Mouse (Mus musculus) adrenal gland, postnatal 36 days (tissue): ENCODE measurements around the gene Arxes2. TPM values are rescaled to one million over a fixed set of nuclear protein-coding genes. Genes with fewer than 3 reads are reported as not detected.
A peak's percentile ranks its signal among the peaks of the same experiment; 100 is the strongest.

ENCODE experiments used
- DNase-seq, 2 experiments: peaks; one replicate each; pipeline ENCODE4 v3.0.0; 2021; ENCODE audit warnings: mixed read lengths in 1 of 2
- total RNA-seq, 2 experiments: library from RNA; stranded (reverse); gene quantifications; 2 replicates each; pipeline ENCODE4 v1.2.3; 2021

The Arxes2 gene
- total RNA-seq, 2 experiments from 2014 or later, result 40.9 to 73.2 TPM

GRCm38 (mm10) chrX:136032799-136033763 is 39.5 kb downstream of the Arxes2 start, which contains the start of gene Arxes1:
Arxes1 (plus strand) TSS chrX:136033367.
- peak; percentile 6 to 20 for DNase-seq

GRCm38 (mm10) chrX:136043726-136044125 is 50.1 kb downstream of the Arxes2 start:
- no peak for DNase-seq

Other genes with a start within 250 kb of the Arxes2 start
- 10 to 100 TPM; 16.9 to 18.2 TPM for gene Bhlhb9, start 196.2 kb upstream of the Arxes2 start, total RNA-seq
- 10 to 100 TPM; 20.6 to 22.5 TPM for gene Gprasp2, start 154.8 kb upstream of the Arxes2 start, total RNA-seq
- gene Arxes1, start 39.5 kb downstream of the Arxes2 start, total RNA-seq, result 10 to 100 TPM in 1 of 2 experiments, 1 to 10 TPM in 1; 6.3 to 14.3 TPM
- 10 to 100 TPM; 17.6 to 23.5 TPM for gene Bex2, start 74.4 kb downstream of the Arxes2 start, total RNA-seq
- gene Nxf3, start 91.4 kb downstream of the Arxes2 start, total RNA-seq, result not detected
- 1 to 10 TPM; 8.3 to 9.5 TPM for gene Bex4, start 145.2 kb downstream of the Arxes2 start, total RNA-seq
- gene Tceal8, start 178.5 kb downstream of the Arxes2 start, total RNA-seq, result 10 to 100 TPM; 53.8 to 56.6 TPM
- 1 to 10 TPM in 1 of 2 experiments, not detected in 1; 1.8 TPM for gene Tceal5, start 210.1 kb downstream of the Arxes2 start, total RNA-seq
- not detected for gene Tceal7, start 221.0 kb downstream of the Arxes2 start, total RNA-seq
- 10 to 100 TPM in 1 of 2 experiments, 1 to 10 TPM in 1; 9.7 to 14.6 TPM for gene Bex1, start 221.7 kb downstream of the Arxes2 start, total RNA-seq